Mouse (Mus musculus) left cerebral cortex, adult 11 months (tissue): ENCODE measurements at regions not wholly inside any gene's neighbourhood (a gene's known extent, or its start where the extent isn't known, plus 50 kb on each side); places are given as distances from the start of the nearest gene placed in this dataset.

Experiments used
- DNase-seq: peaks from one replicate; pipeline ENCODE4 v3.0.0; 2022; ENCODE audit warnings: low spot score

DNA sequence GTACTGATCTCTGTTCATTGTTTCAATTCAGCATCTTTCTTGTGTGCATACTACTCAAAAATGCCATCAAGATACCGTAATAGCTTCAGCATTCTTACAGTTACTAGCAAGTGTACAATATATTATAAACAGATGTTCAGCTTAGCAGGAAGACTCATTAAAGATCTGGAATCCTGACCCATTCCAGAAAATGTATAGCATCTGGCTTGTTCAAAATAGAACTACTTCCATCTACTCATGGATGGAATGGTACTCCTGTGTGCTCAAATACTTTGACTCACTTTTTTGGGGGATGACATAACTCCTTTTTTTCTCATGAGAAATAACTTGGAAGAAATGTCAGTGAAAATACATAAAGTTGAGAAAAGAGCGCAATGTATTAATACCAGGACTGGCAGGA is 291.2 kb upstream of the Manea start:
- DNase-seq = no peak

DNA sequence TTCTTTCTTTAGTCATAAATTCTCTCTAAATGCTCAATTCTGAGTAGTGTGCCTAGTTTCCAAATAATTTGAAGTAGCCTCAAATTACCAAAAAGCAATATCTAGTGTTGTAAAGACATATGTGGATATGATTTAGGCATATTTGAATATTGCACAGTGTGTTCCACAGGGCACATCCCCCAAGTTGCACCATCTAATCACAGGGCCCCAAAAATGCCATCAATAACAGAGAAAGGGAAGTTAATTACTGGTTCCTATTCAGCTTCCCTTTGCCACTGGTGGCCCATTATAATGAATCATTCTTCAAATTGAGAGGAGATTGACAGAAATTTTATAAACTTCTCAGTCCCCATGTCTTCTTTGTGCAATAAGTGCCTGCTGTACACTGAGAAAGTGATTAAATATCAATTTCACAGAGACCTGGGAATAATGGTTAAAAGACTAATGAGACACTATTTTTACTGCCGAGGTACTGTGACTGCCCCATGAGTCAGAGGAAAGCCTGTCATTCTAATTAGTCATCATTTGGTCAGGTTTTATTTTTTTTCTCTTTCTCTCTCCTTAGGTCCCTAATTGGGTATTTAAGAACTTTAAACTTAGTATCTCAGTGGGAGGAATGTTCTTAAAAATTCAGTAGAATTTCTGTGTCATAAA is 284.0 kb upstream of the Manea start:
- DNase-seq = no peak

DNA sequence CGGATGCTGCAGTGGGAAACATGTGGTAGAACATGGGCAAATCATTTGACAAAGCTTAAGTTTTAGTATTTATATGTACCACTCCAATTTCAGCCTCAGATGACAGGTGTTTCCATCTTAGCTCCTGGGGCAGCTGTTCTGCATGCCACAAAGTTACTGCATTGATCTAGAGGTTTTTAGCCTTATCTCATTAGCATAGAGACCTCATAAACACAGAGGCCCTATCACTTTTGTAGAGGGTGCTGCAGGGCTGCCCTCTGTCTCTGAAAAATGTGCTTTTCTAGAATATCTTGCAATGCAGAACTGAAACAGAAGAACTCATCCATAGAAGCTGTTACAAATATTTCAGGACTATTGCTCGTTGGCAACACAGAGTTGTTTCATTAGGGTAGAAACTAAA is 283.0 kb upstream of the Manea start:
- DNase-seq = no peak

DNA sequence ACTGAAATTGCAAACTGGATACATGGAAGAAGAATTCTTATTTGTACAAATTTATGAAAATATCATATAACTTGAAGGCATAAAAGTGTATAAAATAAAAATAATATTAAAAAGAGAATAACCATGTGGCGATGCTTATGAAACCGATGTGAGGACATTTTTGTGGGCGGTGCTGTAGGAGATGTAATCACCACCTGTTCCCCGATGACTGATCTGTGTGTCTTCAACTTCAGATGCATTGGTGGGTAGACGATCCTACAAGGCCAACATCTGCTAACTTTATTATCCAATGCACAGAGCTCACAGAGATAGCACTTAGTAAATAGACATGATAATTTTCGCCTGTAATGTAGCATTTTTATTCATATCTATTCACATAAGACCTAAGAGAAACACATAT is 281.1 kb upstream of the Manea start:
- DNase-seq = no peak

DNA sequence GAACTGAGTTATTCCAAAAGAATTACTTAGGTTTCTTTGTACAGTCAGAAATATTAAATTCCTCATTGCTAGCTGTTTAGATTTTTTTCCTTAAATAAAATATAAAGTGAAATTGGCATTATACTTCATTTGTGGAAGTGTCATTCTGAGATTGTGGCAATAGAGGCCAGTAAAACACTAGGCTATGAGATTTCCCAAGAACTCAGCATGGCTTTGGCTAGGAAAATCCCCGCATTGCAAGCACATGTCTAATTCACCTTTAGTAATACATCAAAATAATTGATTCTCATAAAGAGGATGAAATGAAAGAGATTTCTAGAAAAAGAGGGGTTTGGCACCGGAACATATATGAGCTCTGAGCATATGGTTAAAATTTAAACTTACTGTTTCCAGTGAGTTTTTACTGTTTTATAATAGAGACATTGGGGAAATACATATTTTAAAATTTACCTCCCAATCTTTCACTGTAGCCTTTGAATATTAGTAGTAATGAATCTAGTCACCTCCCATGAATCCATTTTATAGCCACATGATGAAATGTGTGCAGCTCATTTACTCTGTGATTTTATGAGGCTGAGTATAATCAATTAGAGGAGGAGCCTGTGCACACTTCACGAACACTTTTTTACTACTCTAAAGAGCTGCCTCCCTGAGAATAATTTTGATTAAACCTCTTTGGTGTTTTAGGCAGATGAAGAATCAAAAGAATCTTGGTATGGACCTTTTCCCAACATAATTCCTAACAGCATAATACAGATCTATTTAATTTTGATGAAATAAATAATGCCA is 242.6 kb upstream of the Manea start:
- DNase-seq = no peak

DNA sequence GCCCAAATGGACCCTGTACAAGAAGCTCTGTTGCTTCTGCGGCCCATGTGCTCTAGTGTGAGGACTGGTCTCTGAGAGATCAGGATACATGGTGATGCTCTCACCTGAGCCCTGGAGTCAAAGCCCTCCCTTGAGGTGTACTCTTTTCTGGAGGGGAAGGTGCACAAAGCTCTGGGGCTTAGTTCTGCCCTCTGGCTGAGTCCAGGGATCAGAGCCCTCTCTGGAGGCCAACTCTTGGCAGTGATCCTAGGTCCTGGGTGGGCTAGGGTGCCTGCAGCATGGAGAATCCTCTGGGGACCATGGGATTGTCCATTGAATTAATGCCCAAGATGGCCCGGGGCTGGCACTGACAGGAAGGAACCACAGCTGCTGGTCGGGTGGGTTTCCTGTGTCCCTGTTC is 209.0 kb upstream of the Manea start:
- DNase-seq = no peak

DNA sequence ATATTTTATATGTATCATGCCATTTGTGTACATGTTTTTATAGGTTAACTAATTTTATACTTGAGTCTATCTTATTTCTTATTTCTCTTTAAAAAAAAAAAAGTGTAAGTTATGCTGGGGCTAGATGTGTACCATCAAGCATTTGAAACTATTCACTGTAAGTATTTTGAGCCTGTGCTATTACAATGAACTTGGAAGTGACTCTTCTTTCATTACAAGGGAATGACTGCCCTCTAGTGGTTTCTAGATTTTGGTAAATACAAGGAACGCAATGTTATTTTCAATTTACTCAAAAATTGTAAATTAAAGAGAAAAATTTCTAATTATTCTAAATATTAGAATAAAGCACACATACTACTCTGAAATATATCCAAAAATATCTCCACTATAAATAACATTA is 197.1 kb upstream of the Manea start:
- peak; percentile 15 for DNase-seq

DNA sequence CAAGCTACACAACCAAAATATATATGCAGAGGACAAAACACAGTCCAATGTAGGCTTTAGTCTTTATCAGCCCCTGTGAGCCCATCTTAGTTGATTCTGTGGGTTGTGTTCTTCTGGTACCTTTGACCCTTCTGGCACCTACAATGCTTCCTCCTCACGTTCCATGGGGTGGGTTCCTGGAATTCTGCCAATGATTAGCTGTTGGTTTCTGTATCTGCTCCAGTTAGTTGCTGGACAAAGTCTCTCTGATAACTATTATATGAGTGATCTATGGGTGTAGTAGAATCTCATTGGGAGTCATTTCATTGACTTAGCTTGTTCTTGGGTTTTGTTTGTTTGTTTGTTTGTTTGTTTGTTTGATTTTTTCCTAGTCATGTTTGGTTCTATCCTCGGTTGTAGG is 195.8 kb upstream of the Manea start:
- DNase-seq = no peak

DNA sequence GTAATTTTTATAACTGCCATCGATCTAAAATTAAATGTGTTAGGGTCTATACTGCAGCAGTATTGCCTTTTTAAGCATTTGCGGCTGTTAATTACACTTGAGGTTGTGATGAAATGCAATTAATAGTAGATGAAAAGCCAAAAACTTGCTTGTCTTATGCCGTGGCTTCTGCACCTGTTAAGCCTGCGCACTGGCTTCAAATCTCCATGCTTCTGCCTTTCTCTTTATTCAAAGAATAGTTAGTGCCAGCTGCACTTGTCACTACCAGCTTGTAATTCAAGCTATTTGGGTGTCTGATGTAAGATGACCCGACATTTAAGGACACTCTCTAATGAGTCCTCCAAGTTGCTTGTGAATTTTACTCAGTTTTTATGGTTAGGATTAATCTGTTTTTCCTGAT is 161.3 kb upstream of the Manea start:
- no peak for DNase-seq

DNA sequence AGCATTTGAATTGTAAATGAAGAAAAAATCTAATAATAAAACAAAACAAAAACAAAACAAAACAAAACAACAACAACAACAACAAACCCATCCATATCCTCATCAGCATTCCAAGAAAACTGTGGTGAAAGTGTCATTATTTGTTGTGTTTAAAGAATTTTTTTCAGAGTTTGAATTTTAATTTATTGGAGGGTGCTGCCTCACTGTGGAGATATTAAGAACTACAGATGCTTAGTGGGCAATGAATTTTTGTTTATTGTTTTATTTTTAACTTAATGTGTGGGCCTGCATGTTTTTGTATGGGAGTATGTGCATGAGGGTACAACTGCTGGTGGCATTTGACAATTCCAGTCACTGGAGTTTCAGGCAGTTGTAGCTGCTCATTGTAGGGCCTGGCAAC is 147.6 kb upstream of the Manea start:
- no peak for DNase-seq

DNA sequence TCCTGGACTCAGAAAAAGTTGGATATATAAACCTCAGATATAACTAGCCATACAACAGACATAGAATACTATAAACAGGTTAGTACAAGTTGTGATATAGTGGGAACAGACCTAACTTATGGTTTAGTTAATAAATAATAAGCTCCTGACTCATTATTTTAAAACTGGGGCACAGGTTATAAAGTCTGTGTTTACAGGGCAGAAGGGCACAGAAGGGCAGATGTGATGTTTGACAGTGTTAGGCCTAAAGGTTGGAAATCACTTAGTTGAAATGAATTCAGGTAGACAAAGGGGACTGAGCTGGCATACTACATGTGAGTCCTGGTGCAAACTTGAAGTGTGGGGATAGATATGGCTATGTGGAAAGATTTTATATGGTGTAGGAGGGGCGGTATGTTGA is 128.2 kb upstream of the Manea start:
- DNase-seq = no peak

DNA sequence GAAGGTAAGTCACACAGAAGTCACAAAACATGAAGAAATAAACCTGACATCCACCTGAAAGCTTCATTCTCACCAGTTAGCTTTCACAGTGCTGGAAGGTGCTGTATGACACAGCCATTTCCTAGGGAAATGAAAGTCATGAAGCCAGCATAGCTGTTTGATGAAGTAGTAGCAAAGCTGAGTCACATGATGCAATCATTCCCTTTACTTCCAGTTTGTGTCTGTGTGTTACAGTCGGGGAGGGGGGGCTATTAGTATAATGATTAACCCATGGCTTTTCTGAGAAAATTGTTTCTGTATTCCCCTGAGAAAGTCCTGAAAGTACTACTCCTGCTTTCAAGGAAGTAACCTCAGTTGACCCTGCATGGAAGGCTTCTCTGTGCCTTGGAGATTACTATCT is 94.8 kb upstream of the Manea start:
- DNase-seq = no peak

DNA sequence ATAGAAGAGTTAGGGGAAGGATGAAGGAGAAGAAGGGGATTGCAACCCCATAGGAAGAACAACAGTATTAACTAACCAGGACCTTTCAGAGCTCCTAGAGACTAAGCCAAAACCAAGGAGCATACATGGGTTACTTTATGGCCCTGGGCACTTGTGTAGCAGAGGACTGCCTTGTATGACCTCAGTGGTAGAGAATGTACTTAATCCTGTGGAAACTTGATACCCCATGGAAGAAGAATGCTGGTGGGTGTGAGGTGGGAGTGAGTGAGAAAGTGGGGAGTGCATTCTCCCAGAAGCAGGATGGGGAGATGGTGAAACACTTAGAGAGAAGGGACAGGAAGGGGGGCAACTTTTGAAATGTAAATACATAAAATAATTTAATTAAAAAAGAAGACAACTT is 75.4 kb upstream of the Manea start:
- DNase-seq = no peak

DNA sequence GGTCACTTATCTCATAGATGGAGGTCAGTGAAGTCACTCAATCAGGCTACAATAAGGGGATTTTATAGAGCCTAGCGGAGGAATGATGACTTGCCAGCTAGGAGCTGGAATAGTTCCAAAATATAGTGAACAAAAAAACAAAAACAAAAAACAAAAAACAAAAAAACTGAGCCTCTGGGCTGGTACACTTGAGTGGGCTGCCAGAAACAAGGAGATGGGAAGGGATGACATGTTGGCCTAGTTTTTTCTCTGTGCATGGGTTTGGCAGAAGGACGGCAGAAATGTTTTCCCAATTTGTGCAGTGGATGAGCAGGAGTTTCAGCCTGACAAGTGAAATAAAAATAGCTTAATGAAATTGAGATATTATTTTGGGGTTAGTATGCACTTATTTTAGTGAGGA is 57.6 kb upstream of the Manea start:
- DNase-seq = no peak

DNA sequence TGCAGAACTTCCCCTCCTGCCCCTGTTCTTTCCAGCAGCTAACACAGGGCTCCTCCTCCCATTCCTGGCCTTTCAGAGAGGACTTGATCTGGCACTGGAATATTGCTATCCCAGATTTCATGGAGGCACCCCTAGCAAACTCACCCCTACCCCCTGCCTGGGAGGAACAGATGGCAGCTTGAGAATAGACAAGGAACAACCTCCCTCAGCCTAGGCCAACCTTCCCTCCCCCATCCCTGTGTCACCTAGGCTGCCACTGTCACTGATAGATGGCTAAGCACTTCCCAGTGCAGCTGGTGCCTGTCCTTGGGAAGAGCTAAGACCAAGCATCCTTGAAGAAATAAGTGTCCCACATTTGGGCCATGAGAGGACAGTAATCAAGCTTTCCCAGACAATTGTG is 55.5 kb upstream of the Manea start:
- no peak for DNase-seq
